In genomic region chr2:163089475-163090123, GRCm38 (mm10) we compare ENCODE assay signal across 11 mouse cellular contexts. TPM values are rescaled to one million over a fixed set of nuclear protein-coding genes. Genes with fewer than 3 reads are reported as not detected.
DNase-seq lines count a peak whose midpoint lies in the region; ATAC-seq and TF ChIP-seq lines count a peak whose summit lies in the region.
"Had no signal": no experiment of that assay in that cellular context is flagged by ENCODE, and none has a peak within 500 bp of the region (broad histone marks: within the 10 kb centered on the region; RNA-seq: fewer than 3 reads in every experiment).

No protein-coding gene starts in this region.

- no peak overlapping the region for H3K4me3 ChIP-seq in cerebellum, adult 2 months (replicated peaks; ENCODE audit: insufficient read depth, low read depth, low read length)
- H3K4me3 ChIP-seq in midbrain, postnatal 0 days (ENCODE audit: low read depth, low read length): no peak overlapping the region
- no peak overlapping the region for H3K4me3 ChIP-seq in midbrain, embryonic 15.5 days
- no peak overlapping the region for H3K4me3 ChIP-seq in small intestine, adult 2 months (ENCODE audit: low read depth, low read length)
- H3K4me3 ChIP-seq: heart, embryonic 12.5 days had no signal

- H3K36me3 ChIP-seq in midbrain, postnatal 0 days (ENCODE audit: insufficient read depth, low read length): no peaks in the 10 kb centered on the region
- H3K36me3 ChIP-seq in midbrain, embryonic 15.5 days (replicated peaks): no peaks in the 10 kb centered on the region
- H3K36me3 ChIP-seq in small intestine, adult 2 months (ENCODE audit: control insufficient read depth, insufficient read depth, low read length): no peaks in the 10 kb centered on the region
- H3K36me3 ChIP-seq: heart, embryonic 12.5 days had no signal

- ATAC-seq in midbrain, postnatal 0 days (ENCODE audit: low FRiP score): no peak
- no peak for ATAC-seq in midbrain, embryonic 15.5 days (replicated peaks)

- no peak overlapping the region for H3K4me2 ChIP-seq in midbrain, postnatal 0 days (ENCODE audit: low read depth, low read length, poor library complexity, severe bottlenecking)
- H3K4me2 ChIP-seq in midbrain, embryonic 15.5 days: no peak overlapping the region
- H3K4me2 ChIP-seq: heart, embryonic 12.5 days had no signal

- no peak overlapping the region for H3K27ac ChIP-seq in cerebellum, adult 2 months (ENCODE audit: insufficient read depth, low read length)
- no peak overlapping the region for H3K27ac ChIP-seq in midbrain, postnatal 0 days (ENCODE audit: low read depth, low read length)
- H3K27ac ChIP-seq in midbrain, embryonic 15.5 days: no peak overlapping the region
- no peak overlapping the region for H3K27ac ChIP-seq in small intestine, adult 2 months (ENCODE audit: insufficient read depth, low read depth, low read length)

- no peaks in the 10 kb centered on the region for H3K27me3 ChIP-seq in cerebellum, adult 2 months (ENCODE audit: control insufficient read depth, insufficient read depth, low read length)
- H3K27me3 ChIP-seq in midbrain, postnatal 0 days (ENCODE audit: insufficient read depth, low read length): no peaks in the 10 kb centered on the region
- H3K27me3 ChIP-seq in midbrain, embryonic 15.5 days (replicated peaks): no peaks in the 10 kb centered on the region
- no peaks in the 10 kb centered on the region for H3K27me3 ChIP-seq in small intestine, adult 2 months (ENCODE audit: control insufficient read depth, insufficient read depth, low read length)
- H3K27me3 ChIP-seq: heart, embryonic 12.5 days had no signal

- no peak for DNase-seq in cerebellum, adult 2 months
- no peak for DNase-seq in cerebellum, postnatal 14 days
- DNase-seq in midbrain, postnatal 0 days (ENCODE audit: low spot score): no peak
- DNase-seq in brain, adult 2 months (ENCODE audit: low read depth, low spot score): peak; percentile 19
- no peak for DNase-seq in MN1 (ENCODE audit: low spot score)
- DNase-seq in layer of hippocampus, postnatal 25 days (ENCODE audit: extremely low spot score in 1 of 2, low spot score in 1 of 2): no peak
- DNase-seq: layer of hippocampus, postnatal 36 days had no signal

- no peak overlapping the region for H3K9ac ChIP-seq in midbrain, postnatal 0 days (replicated peaks; ENCODE audit: low read length, poor library complexity, severe bottlenecking)
- no peak overlapping the region for H3K9ac ChIP-seq in midbrain, embryonic 15.5 days
- H3K9ac ChIP-seq: heart, embryonic 12.5 days had no signal

- peak; percentile 8; the same call in 1 of the 2 replicates for TF ChIP-seq CTCF in cerebellum, adult 2 months (IDR thresholded peaks at IDR 0.05; ENCODE audit: borderline replicate concordance, insufficient read depth, low read depth, low read length)
- peak; percentile 46; the same call in 1 of the 2 replicates for TF ChIP-seq CTCF in midbrain, postnatal 0 days (IDR thresholded peaks at IDR 0.05)
- peak; percentile 44; the same call in 1 of the 2 replicates for TF ChIP-seq CTCF in small intestine, adult 2 months (IDR thresholded peaks at IDR 0.05; ENCODE audit: extremely low read depth, insufficient read length, insufficient replicate concordance, low read depth, low read length)

- H3K4me1 ChIP-seq in cerebellum, adult 2 months (ENCODE audit: control insufficient read depth, insufficient read depth, low read length): no peaks in the 10 kb centered on the region
- no peaks in the 10 kb centered on the region for H3K4me1 ChIP-seq in midbrain, postnatal 0 days (ENCODE audit: insufficient read depth, low read length)
- H3K4me1 ChIP-seq in midbrain, embryonic 15.5 days: no peaks in the 10 kb centered on the region
- no peaks in the 10 kb centered on the region for H3K4me1 ChIP-seq in small intestine, adult 2 months (ENCODE audit: control insufficient read depth, insufficient read depth, insufficient read length, low read length)

- no peaks in the 10 kb centered on the region for H3K9me3 ChIP-seq in midbrain, postnatal 0 days (ENCODE audit: low read length)
- no peaks in the 10 kb centered on the region for H3K9me3 ChIP-seq in midbrain, embryonic 15.5 days

- TF ChIP-seq POLR2A in cerebellum, adult 2 months (IDR thresholded peaks at IDR 0.05; ENCODE audit: borderline replicate concordance, insufficient read depth, low read length): no peak
- no peak for TF ChIP-seq POLR2A in small intestine, adult 2 months (IDR thresholded peaks at IDR 0.05; ENCODE audit: low read depth, low read length)

- 75% methylated on average over 5 of the region's 5 CpGs for WGBS in cerebellum, adult 2 months
- 78% methylated on average over 5 of the region's 5 CpGs for WGBS in midbrain, postnatal 0 days
- 80% methylated on average over 5 of the region's 5 CpGs for WGBS in midbrain, embryonic 15.5 days
- 67% methylated on average over 5 of the region's 5 CpGs for WGBS in small intestine, adult 2 months

RNA-seq across cellular contexts. Expression of gene Gtsf1l, which starts 1.9 kb away (rescaled TPM):
- polyA plus RNA-seq in cerebellum, adult 2 months (2012; rRNA removed): 0.24 TPM in 1 of 2 replicates, not detected in the other
- not detected in 2 replicates for total RNA-seq in midbrain, postnatal 0 days (2014; rRNA removed)
- polyA plus RNA-seq in midbrain, postnatal 0 days (2015; fragmentation: Nextera tagmentation; extraction: Ambion mirVana): not detected in 2 replicates
- polyA plus RNA-seq in midbrain, embryonic 15.5 days (2015; fragmentation: Nextera tagmentation; extraction: Ambion mirVana): not detected in 2 replicates
- not detected in 2 replicates for polyA plus RNA-seq in small intestine, adult 2 months (2012; rRNA removed)
- not detected for total RNA-seq in layer of hippocampus, postnatal 25 days (2021)
- total RNA-seq: layer of hippocampus, postnatal 36 days; monocyte, adult 5-6 weeks had no signal
- polyA plus RNA-seq: heart, embryonic 12.5 days had no signal

RNA-seq across cellular contexts. Expression of gene Mybl2, which starts 35.1 kb away (rescaled TPM):
- polyA plus RNA-seq in cerebellum, adult 2 months (2012; rRNA removed): 0.90 and 1.6 TPM in 2 replicates
- 1.4 and 2.2 TPM in 2 replicates for total RNA-seq in midbrain, postnatal 0 days (2014; rRNA removed)
- 1.2 and 1.8 TPM in 2 replicates for polyA plus RNA-seq in midbrain, postnatal 0 days (2015; fragmentation: Nextera tagmentation; extraction: Ambion mirVana)
- polyA plus RNA-seq in midbrain, embryonic 15.5 days (2015; fragmentation: Nextera tagmentation; extraction: Ambion mirVana): 4.0 and 4.9 TPM in 2 replicates
- polyA plus RNA-seq in small intestine, adult 2 months (2012; rRNA removed): 3.3 and 5.6 TPM in 2 replicates
- total RNA-seq in layer of hippocampus, postnatal 25 days (2021): 1 to 10 TPM; 1.3 to 2.1 TPM
- total RNA-seq: monocyte, adult 5-6 weeks had no signal
